Mouse (Mus musculus): ENCODE data around the gene Zfp414.

DNA sequence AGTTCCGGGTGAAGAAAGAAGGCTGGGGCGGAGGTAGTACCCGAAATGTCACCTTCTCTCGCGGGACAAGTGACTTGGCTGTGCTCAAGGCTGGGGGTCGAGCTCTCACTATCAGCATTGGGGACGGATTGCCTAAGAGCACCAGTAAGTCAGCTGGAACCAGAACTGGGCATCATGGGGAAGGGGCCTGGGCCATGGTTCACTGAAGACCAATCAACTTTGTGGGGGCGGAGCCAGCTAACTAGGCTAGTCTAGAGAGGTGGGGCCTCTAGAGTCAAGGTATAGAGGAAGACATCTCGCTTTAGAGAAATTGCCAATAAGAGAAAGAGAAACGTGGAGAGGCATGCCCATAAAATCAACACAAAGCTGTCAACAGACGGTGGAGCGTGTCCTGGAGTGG, 26.9 kb upstream of the Zfp414 start:
- TF ChIP-seq GATA1 (IDR thresholded peaks at IDR 0.05; ENCODE audit: borderline replicate concordance, low read length): no peak
- TF ChIP-seq FLI1 (IDR thresholded peaks at IDR 0.05; ENCODE audit: low read length): no peak
